Mouse (Mus musculus) lung, postnatal 10 days (tissue): ENCODE measurements at regions not wholly inside any gene's neighbourhood (a gene's known extent, or its start where the extent isn't known, plus 50 kb on each side); places are given as distances from the start of the nearest gene placed in this dataset.
"Not testable (repeated sequence)": the region's sequence is repeated elsewhere in the genome, so short reads cannot be mapped to it uniquely, and the experiment has no call there.

ENCODE experiments used
- DNase-seq: peaks from one replicate; pipeline ENCODE4 v3.0.0; 2021

DNA sequence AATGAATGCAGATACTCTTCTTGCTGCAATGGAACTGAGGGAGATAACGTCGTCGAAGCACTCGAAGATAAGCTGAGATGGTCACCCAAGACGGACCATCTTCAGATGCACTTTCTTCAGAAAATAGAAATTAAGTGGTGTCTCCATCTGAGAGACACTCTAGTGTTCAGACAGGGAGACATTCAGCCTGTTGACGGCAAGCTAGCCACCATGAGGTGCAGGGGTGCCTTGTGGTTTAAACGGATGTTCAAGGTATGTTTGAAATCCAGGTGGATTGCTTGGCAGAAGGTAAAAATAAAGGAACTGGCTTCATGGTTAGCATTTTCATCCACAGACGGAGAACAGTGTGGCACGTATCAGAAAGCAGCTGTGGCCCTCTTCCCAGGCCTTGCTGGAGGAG, 224.0 kb downstream of the Dact1 start:
- DNase-seq: no peak

- no peak for DNase-seq
Measured at GRCm38 (mm10) chr12:71534199-71534598, 224.5 kb downstream of the Dact1 start.

- DNase-seq: no peak
Measured at GRCm38 (mm10) chr12:71535251-71535650, 225.6 kb downstream of the Dact1 start.

DNA sequence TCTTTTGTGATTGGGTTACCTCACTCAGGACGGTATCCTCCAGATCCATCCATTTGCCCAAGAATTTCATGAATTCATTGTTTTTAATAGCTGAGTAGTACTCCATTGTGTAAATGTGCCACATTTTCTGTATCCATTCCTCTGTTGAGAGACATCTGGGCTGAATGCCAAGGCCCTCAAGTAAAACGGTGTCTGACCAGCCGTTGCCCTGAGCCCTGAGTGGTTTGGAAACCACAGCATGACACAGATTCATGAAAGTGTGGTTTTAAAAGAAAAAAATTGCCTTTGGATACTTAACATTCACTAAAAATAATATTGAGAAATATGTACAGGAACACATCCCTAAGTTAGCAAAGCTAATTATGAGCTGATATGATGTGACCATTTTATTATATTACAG, 226.1 kb downstream of the Dact1 start:
- DNase-seq: not testable (repeated sequence)

GRCm38 (mm10) chr12:71538691-71539090, 229.0 kb downstream of the Dact1 start:
- DNase-seq: no peak

DNA sequence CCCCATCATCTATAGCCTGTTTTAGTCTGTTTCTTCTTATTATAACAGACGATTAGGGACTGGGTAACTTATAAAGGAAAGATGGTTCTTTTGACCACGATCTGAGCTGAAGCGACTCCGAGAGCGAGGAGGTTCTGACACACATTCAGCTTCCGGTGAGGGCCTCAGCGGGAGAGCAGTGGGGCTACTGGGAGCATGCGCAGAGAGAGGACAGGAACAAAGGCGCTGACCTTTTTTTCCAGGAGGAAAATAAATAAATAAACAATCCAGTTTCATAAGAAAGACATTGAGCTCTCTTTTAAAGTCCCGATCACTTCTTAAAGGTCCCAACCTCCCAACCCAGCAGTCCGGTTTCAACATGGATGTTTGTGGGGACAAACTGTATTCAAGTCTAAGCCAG, 230.6 kb downstream of the Dact1 start:
- no peak for DNase-seq

DNA sequence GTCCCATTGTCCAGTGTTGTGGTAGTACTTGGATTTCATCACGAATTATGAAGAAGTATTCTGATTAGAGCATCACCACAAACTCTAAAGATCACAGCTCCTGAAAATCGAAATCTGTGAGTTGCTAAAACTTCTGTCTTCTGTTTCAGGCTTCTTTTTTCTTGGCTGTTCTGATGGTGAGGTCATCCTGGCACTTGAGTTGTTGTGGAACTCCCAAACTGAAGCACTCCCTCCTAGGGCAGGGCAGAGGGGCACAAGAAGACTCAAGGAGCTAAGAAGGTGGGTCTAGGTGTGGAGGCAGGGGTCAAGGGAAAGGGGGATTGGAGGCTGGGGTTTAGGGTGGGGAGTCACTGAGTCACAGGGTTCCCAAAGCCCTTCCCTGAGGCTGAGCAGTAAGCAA, 232.3 kb downstream of the Dact1 start:
- peak; percentile 26 for DNase-seq

- DNase-seq: no peak
Measured at GRCm38 (mm10) chr12:71543571-71544119, 234.0 kb downstream of the Dact1 start.

- no peak for DNase-seq
Measured at GRCm38 (mm10) chr12:71544401-71545159, 234.9 kb downstream of the Dact1 start.

DNA sequence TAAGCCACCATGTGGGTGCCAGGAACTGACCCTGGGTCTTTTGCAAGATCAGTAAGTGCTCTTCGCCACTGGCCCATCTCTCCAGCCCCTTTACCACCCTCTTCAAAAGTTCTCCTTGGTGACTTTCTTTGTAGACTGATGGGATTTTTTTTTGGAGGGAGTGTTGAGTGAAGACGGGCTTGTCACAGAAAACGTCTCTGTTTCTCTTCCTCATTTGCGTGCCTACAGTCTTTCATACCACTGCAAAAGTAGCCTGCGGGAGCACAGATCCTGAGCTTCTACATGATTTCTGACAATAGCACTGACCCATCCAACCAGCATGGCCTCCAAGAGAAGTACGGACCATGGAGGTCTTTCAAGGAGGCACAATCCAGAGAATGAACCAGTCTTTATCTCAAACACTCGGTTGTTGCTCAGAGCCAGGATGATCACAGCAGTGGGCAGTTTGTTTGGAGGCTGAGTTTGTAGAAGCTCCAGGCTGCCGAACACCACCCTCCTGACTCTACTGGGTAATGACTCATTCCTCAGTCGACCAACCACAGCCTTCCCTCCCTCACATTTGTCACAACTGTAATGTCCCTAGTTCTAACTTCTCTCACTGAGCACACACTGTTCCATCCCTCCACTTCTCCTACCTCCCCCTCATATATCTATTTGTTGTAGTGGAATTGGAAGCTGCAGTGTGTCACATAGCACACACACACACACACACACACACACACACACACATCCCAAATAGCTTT, 237.0 kb downstream of the Dact1 start:
- no peak for DNase-seq

- DNase-seq: no peak
Measured at GRCm38 (mm10) chr12:71549336-71549735, 239.7 kb downstream of the Dact1 start.

DNA sequence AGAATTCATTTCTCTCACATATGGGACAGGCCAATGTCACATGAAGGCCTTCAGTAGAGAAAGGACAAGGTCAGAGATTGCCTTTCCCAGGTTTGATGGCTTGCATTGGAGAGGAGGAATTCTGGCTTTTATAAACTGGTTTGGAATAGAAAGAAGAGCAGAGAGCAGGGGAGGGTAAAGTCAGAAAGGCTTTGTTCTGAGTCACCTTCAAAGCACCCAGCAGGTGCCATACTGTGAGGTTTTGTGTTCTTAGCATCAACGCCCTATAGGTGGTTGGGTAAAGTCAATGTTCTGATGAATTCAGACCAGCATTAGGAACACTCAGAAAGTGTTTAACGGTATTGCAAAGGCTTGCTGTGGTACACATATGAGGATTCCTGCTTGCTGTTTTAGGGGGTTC, 244.5 kb downstream of the Dact1 start:
- no peak for DNase-seq

GRCm38 (mm10) chr12:71561259-71561658, 251.6 kb downstream of the Dact1 start:
- DNase-seq: no peak

DNA sequence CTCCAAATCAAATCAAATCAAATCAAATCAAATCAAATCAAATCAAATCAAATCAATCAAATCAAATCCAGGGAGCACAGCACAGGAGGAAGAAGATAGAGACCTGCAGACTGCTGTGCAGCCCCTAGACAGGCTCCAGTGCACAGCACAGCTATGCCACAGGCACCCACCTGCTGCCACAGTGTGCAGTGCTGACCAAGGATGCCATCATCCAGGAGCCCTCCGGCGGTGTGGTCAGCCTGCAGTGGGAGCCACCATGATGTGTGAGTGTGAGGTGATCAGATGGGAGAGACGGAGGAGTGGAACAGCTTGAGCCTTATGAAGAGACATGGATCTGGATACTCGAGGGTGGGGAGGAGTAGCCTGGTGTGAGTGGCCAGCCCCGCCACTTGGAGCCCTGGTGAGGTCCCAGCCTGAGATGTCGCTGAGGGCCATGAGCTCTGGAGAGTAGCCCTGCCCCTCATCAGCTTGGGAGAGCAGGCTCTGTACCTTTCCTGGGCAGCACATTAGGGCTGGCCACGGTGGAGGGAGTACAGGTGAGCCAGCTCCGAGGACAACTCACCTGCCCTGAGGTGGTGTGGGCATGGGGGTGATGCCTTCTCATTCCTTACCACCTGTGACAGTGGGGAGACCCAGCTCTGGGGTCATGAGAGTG, 252.4 kb downstream of the Dact1 start:
- DNase-seq: no peak

DNA sequence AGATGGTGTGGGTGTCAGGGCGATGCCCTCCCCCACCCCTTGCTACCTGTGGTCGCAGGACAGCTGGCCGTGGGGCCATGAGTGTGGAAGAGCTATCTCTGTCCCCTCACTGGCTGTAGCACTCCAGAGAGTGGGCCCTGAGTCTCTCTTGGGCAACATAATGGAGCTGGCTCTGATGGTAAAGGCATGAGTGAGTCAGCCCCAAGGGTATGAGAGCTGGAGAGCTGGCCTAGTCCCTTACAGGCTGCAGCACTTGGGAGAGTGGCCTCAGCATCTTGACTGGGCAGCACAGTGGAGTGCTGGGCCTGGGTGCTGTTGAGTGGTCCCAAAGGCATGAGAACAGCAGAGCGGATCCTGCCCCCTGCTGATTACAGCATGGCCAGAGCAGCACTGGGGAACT, 253.5 kb downstream of the Dact1 start:
- DNase-seq: no peak

- no peak for DNase-seq
Measured at GRCm38 (mm10) chr12:71566371-71566770, 256.7 kb downstream of the Dact1 start.

- DNase-seq: no peak
Measured at GRCm38 (mm10) chr12:71568251-71568650, 258.6 kb downstream of the Dact1 start.

GRCm38 (mm10) chr12:71568880-71569390, 259.3 kb downstream of the Dact1 start:
- DNase-seq: no peak

GRCm38 (mm10) chr12:71569662-71570061, 260.0 kb downstream of the Dact1 start:
- DNase-seq: no peak

DNA sequence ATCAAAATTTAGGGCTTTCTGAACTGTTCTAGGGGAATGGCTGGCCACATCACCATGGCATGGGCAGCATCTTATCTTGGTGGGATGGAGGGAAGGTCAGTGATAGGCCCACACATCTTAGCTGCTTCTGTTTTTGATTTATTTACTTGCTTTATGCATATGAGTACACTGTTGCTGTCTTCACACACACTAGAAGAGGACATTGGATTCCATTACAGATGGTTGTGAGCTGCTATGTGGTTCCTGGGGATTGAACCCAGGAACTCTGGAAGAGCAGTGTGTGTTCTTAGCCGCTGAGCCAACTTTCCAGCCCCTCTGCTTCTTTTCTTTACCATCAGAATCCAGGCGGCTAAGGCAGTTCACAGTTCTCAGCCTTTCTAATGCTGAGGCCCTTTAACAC, 260.4 kb downstream of the Dact1 start:
- no peak for DNase-seq

DNA sequence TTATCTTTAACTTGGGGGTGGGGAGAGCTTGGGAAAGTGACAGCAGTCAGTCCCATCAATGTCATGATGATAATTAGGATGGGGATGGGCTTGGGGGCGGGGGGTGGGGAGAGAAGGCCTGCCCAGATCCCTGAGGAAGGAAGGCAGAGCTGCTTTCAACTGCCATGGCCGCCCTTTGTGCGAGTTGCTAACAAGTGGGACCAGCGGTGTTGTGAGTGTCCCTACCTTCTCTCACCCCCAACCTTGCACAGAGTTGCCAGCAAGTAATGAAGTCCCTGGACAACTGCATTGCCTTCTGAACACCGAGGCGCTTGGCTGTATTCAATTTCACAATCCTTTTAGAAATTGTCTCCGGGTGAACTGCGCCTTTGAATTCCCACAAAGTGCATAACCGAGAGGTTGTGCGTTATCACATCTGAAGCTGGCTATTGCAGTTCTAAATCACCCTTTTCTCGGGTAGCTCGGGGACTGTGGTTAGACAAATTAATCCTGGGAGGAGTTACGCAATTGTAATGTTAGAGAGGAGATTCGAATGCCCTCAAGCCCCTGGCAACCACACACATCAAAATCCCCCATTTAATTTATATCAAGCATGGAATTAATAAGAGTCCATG, 257.9 kb upstream of the Daam1 start:
- DNase-seq: no peak

DNA sequence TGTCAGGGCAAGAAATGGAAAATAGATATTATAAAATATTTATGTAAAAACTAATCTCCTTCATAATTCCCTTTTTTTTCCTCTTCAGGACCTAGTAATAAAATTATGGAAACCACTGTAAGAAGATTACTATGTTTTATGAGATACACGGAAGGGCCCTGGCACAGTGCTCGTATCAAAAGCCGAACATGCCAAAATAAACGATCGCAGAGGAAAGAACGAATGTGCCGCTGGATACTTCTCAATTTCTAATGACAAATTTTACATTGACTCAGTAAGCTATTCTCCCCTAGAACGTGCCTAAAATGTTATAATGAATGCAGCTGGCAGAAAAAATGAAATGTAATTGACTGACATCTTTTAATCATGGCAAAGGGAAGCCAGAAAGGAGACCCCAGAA, 257.4 kb upstream of the Daam1 start:
- DNase-seq: no peak

- no peak for DNase-seq
Measured at GRCm38 (mm10) chr12:71574685-71575084, 256.2 kb upstream of the Daam1 start.
